Mouse (Mus musculus): ENCODE data around the gene Cpne6. TPM values are rescaled to one million over a fixed set of nuclear protein-coding genes. Genes with fewer than 3 reads are reported as not detected.
A peak's percentile ranks its signal among the peaks of the same experiment; 100 is the strongest.

Cpne6 gene
- total RNA-seq, 2 experiments from 2014 or later: 0.16 TPM; not detected in 1

GRCm38 (mm10) chr14:55495509-55496240, 14.6 kb upstream of the Cpne6 start:
- no peak for DNase-seq
- intact Hi-C loops (cut with DNase I; ENCODE audit: low total_unique reads): loop anchor here (5.0 to 10.0 kb wide), 2 partner anchors 42 to 249 kb away; partner anchors contain the start of genes Dhrs1 and Nop9

GRCm38 (mm10) chr14:55496761-55497448, 13.3 kb upstream of the Cpne6 start:
- DNase-seq: no peak
- intact Hi-C loops (cut with DNase I; ENCODE audit: low total_unique reads): loop anchor here (5.0 to 10.0 kb wide), 2 partner anchors 40 to 248 kb away; partner anchors contain the start of genes Dhrs1 and Nop9

- intact Hi-C loops (cut with DNase I; ENCODE audit: low total_unique reads): loop anchor here (5.0 to 10.0 kb wide), 2 partner anchors 40 to 247 kb away; partner anchors contain the start of genes Dhrs1 and Nop9
- peak; percentile 84 for DNase-seq
These were observed 12.8 kb upstream of the Cpne6 start for GRCm38 (mm10) chr14:55497449-55497821.

GRCm38 (mm10) chr14:55505612-55506011, 4.6 kb upstream of the Cpne6 start:
- intact Hi-C loops (cut with DNase I; ENCODE audit: low total_unique reads): no loop called here
- no peak for DNase-seq

GRCm38 (mm10) chr14:55507801-55508200, 2.4 kb upstream of the Cpne6 start:
- no peak for DNase-seq
- intact Hi-C loops (cut with DNase I; ENCODE audit: low total_unique reads): no loop called here

- no peak for DNase-seq
- intact Hi-C loops (cut with DNase I; ENCODE audit: low total_unique reads): no loop called here
These were observed 705 bp upstream of the Cpne6 start for GRCm38 (mm10) chr14:55509540-55509939.

GRCm38 (mm10) chr14:55511037-55511436, 792 bp downstream of the Cpne6 start:
- intact Hi-C loops (cut with DNase I; ENCODE audit: low total_unique reads): no loop called here
- no peak for DNase-seq

GRCm38 (mm10) chr14:55513927-55514326, 3.7 kb downstream of the Cpne6 start:
- intact Hi-C loops (cut with DNase I; ENCODE audit: low total_unique reads): no loop called here

GRCm38 (mm10) chr14:55515846-55516245, 5.6 kb downstream of the Cpne6 start:
- no peak for DNase-seq
- intact Hi-C loops (cut with DNase I; ENCODE audit: low total_unique reads): no loop called here

More at GRCm38 (mm10) chr14:55513927-55514326, 3.7 kb downstream of the Cpne6 start:
- DNase-seq: no peak

- intact Hi-C loops (cut with DNase I; ENCODE audit: low total_unique reads): no loop called here
- no peak for DNase-seq
These were observed 8.7 kb downstream of the Cpne6 start for GRCm38 (mm10) chr14:55518897-55519296.

- no peak for DNase-seq
- intact Hi-C loops (cut with DNase I; ENCODE audit: low total_unique reads): no loop called here
These were observed 9.4 kb downstream of the Cpne6 start for GRCm38 (mm10) chr14:55519604-55520003.

- intact Hi-C loops (cut with DNase I; ENCODE audit: low total_unique reads): no loop called here
These were observed 10.5 kb downstream of the Cpne6 start for GRCm38 (mm10) chr14:55520451-55521361.

GRCm38 (mm10) chr14:55524062-55524461, 13.8 kb downstream of the Cpne6 start:
- intact Hi-C loops (cut with DNase I; ENCODE audit: low total_unique reads): no loop called here
- DNase-seq: no peak

More at GRCm38 (mm10) chr14:55520451-55521361, 10.5 kb downstream of the Cpne6 start:
- DNase-seq: no peak

- intact Hi-C loops (cut with DNase I; ENCODE audit: low total_unique reads): no loop called here
These were observed 14.5 kb downstream of the Cpne6 start, which contains the start of gene Nrl for GRCm38 (mm10) chr14:55524785-55525184. Nrl (minus strand) TSS chr14:55524981.

GRCm38 (mm10) chr14:55526674-55527073, 16.4 kb downstream of the Cpne6 start:
- intact Hi-C loops (cut with DNase I; ENCODE audit: low total_unique reads): no loop called here
- no peak for DNase-seq

More at GRCm38 (mm10) chr14:55524785-55525184, 14.5 kb downstream of the Cpne6 start, which contains the start of gene Nrl:
- no peak for DNase-seq

- DNase-seq: no peak
- intact Hi-C loops (cut with DNase I; ENCODE audit: low total_unique reads): no loop called here
These were observed 17.7 kb downstream of the Cpne6 start for GRCm38 (mm10) chr14:55527940-55528339.

- intact Hi-C loops (cut with DNase I; ENCODE audit: low total_unique reads): loop anchor here (5.0 kb wide), 1 partner anchor 39 kb away; no protein-coding TSS in a partner anchor
- DNase-seq: peak; percentile 41
These were observed 26.0 kb downstream of the Cpne6 start for GRCm38 (mm10) chr14:55536116-55536745.

GRCm38 (mm10) chr14:55540067-55540786, 30.0 kb downstream of the Cpne6 start, which contains the start of gene Pck2:
Pck2 (plus strand) TSS chr14:55540266.
- DNase-seq: peak; percentile 90
- intact Hi-C loops (cut with DNase I; ENCODE audit: low total_unique reads): no loop called here

Measured in gastrocnemius, postnatal 14 days (tissue).